Mouse (Mus musculus) thymus, adult 2 months (tissue): Measurements from ENCODE around the gene Ubxn7. TPM values are rescaled to one million over a fixed set of nuclear protein-coding genes. Genes with fewer than 3 reads are reported as not detected.

ENCODE experiments used
- DNase-seq: peaks from one replicate; pipeline ENCODE4 v3.0.0; 2021
- H3K27ac ChIP-seq: fragments of 200-500 bp; 2 replicates; pipeline ENCODE4 v1.5.1; 2012; ENCODE audit warnings: low read length, control low read depth; ENCODE audit not compliant: control insufficient read depth, insufficient read depth
- H3K27me3 ChIP-seq: fragments of 200-500 bp; 2 replicates; pipeline ENCODE4 v1.6.1; 2012; ENCODE audit warnings: mild to moderate bottlenecking, low read length, moderate library complexity, mixed read lengths; ENCODE audit not compliant: control insufficient read depth, insufficient read depth
- H3K36me3 ChIP-seq: fragments of 200-500 bp; 2 replicates; pipeline ENCODE4 v1.6.1; 2012; ENCODE audit warnings: mild to moderate bottlenecking, low read length, moderate library complexity; ENCODE audit not compliant: control insufficient read depth, insufficient read depth
- H3K4me1 ChIP-seq: fragments of 200-500 bp; replicated peaks from 2 replicates; pipeline ENCODE4 v1.6.1; 2012; ENCODE audit warnings: low read length; ENCODE audit not compliant: control insufficient read depth, insufficient read depth
- H3K4me3 ChIP-seq: fragments of 200-500 bp; 2 replicates; pipeline ENCODE4 v1.5.1; 2012; ENCODE audit warnings: mild to moderate bottlenecking, low read length, control low read depth, moderate library complexity; ENCODE audit not compliant: control insufficient read depth, insufficient read depth
- CTCF ChIP-seq: fragments of 200-500 bp; IDR thresholded peaks from 2 replicates; pipeline ENCODE4 v1.5.1; 2012; ENCODE audit warnings: mild to moderate bottlenecking, control low read depth, low read length, moderate library complexity, borderline replicate concordance; ENCODE audit not compliant: control insufficient read depth, poor library complexity, insufficient read depth; ENCODE audit errors: extremely low read depth
- POLR2A ChIP-seq: fragments of 200-500 bp; IDR thresholded peaks from 2 replicates; pipeline ENCODE4 v1.6.1; 2012; ENCODE audit warnings: mild to moderate bottlenecking, low read length, control low read depth, moderate library complexity; ENCODE audit not compliant: control insufficient read depth, poor library complexity, insufficient read depth; ENCODE audit errors: extremely low read depth
- WGBS: fragments of 180-500 bp; shearing (Covaris S2); methylation state at CpG from one replicate; pipeline ENCODE4 v1.1.7; 2018; 5-methylcytosine and 5-hydroxymethylcytosine counted together
- polyA plus RNA-seq: library from polyadenylated mRNA; depleted of rRNA; stranded (reverse); fragments of >200 nt; gene quantifications from 2 replicates; pipeline ENCODE4 v1.2.3, GENCODE M21; 2012; rRNA removed

Ubxn7 gene
- polyA plus RNA-seq, 1 experiment: 50.1 TPM

DNA sequence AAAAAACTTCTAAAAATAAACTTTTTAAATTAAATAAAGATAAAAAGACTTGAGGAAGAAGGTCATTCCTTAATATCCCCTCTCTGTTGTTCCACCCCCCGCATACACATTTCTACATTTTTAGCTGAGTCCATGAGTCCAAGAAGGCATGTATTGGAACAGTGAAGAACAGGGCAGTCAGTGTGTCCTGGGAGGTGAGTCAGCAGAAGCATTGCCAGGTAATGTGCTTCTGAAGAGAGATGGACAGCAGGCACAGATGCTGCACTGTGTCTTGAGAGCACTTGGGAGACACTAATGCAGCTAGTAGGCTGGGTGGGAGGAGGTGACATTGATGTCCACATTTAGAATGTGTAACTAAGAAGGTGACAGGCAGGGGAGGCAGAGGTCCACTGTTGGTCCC, 105.2 kb downstream of the Ubxn7 start:
- no peaks in the 10 kb centered on the region for H3K27me3 ChIP-seq
- no peak for DNase-seq
- no peak overlapping the region for H3K4me3 ChIP-seq
- H3K36me3 ChIP-seq: no peaks in the 10 kb centered on the region; the same call in 1 of the 2 replicates
- 100% methylated on average over 1 of the region's 1 CpGs for WGBS
- TF ChIP-seq POLR2A: no peak
- no peak for TF ChIP-seq CTCF
- peaks cover 8% of the 10 kb centered on the region for H3K4me1 ChIP-seq
- no peak overlapping the region for H3K27ac ChIP-seq

DNA sequence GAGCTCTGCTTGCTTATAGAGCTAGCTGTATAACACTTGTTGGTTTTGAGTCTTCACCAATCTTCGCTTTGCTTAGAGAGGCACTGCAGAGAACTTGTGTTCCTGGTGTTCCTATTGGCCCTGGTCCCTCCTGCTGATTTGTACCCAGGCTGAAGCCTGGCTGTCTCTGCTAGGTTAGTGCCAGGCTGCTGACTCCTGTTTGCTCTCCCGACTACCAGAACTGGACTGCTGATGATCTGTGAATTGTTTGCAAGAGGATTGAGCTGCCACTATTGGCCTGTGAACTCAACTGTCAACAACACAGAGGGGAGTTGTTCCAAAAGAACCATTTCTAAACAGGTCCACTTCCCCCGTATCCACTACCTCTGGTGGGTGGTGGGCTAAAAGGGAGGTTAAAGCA, 109.4 kb downstream of the Ubxn7 start:
- H3K4me3 ChIP-seq: no peak overlapping the region
- no peak overlapping the region for H3K27ac ChIP-seq
- H3K36me3 ChIP-seq: no peaks in the 10 kb centered on the region; the same call in 1 of the 2 replicates
- no peaks in the 10 kb centered on the region for H3K27me3 ChIP-seq
- TF ChIP-seq CTCF (no peak), POLR2A (no peak)
- 100% methylated on average over 3 of the region's 3 CpGs for WGBS
- no peak for DNase-seq
- H3K4me1 ChIP-seq: no peaks in the 10 kb centered on the region

Other genes starting within 250 kb of the Ubxn7 start
- gene Pigx, start 232.5 kb upstream of the Ubxn7 start, polyA plus RNA-seq: 81.6 and 89.5 TPM in 2 replicates
- 21.4 and 21.7 TPM in 2 replicates for gene Cep19, start 232.5 kb upstream of the Ubxn7 start, polyA plus RNA-seq
- 148 and 157 TPM in 2 replicates for gene Nrros, start 166.7 kb upstream of the Ubxn7 start, polyA plus RNA-seq
- gene Bex6, start 152.4 kb upstream of the Ubxn7 start, polyA plus RNA-seq: 0.65 and 0.79 TPM in 2 replicates
- gene Fbxo45, start 85.1 kb upstream of the Ubxn7 start, polyA plus RNA-seq: 6.5 and 7.7 TPM in 2 replicates
- 5.3 and 5.4 TPM in 2 replicates for gene Wdr53, start 85.0 kb upstream of the Ubxn7 start, polyA plus RNA-seq
- 0.26 TPM in 1 of 2 replicates, not detected in the other for gene Smco1, start 60.8 kb upstream of the Ubxn7 start, polyA plus RNA-seq
- gene Rnf168, start 54.8 kb upstream of the Ubxn7 start, polyA plus RNA-seq: 11.6 and 18.8 TPM in 2 replicates
- 0.23 TPM in 2 replicates for gene Tm4sf19, start 68.2 kb downstream of the Ubxn7 start, polyA plus RNA-seq
- gene Tctex1d2, start 87.4 kb downstream of the Ubxn7 start, polyA plus RNA-seq: 2.5 and 3.8 TPM in 2 replicates
- gene Pcyt1a, start 98.7 kb downstream of the Ubxn7 start, polyA plus RNA-seq: 19.7 and 21.2 TPM in 2 replicates
- 1.3 and 1.5 TPM in 2 replicates for gene Slc51a, start 155.6 kb downstream of the Ubxn7 start, polyA plus RNA-seq
- not detected in 2 replicates for gene Zdhhc19, start 164.0 kb downstream of the Ubxn7 start, polyA plus RNA-seq